Mouse (Mus musculus) lung, embryonic 15.5 days (tissue): ENCODE measurements at regions not wholly inside any gene's neighbourhood (a gene's known extent, or its start where the extent isn't known, plus 50 kb on each side); places are given as distances from the start of the nearest gene placed in this dataset.

Experiments used
- ATAC-seq: fragments of 200-750 bp; cut with Nextera tagmentation; 2 replicates; pipeline ENCODE4 v1.8.0; 2017; ENCODE audit warnings: moderate number of reproducible peaks, borderline replicate concordance; ENCODE audit not compliant: low FRiP score, low TSS enrichment; ENCODE audit errors: extremely low read depth
- H3K27ac ChIP-seq: fragments of 300-500 bp; sonication (generic); 2 replicates; pipeline ENCODE4 v1.5.1; 2015; ENCODE audit warnings: moderate library complexity, mild to moderate bottlenecking, inconsistent platforms
- H3K27me3 ChIP-seq: fragments of 300-500 bp; sonication (generic); 2 replicates; pipeline ENCODE4 v1.6.1; 2015; ENCODE audit warnings: inconsistent platforms
- H3K36me3 ChIP-seq: fragments of 300-500 bp; sonication (generic); 2 replicates; pipeline ENCODE4 v1.6.1; 2015; ENCODE audit warnings: inconsistent platforms
- H3K4me1 ChIP-seq: fragments of 300-500 bp; sonication (generic); 2 replicates; pipeline ENCODE4 v1.6.1; 2015; ENCODE audit warnings: inconsistent platforms
- H3K4me2 ChIP-seq: fragments of 300-500 bp; sonication (generic); 2 replicates; pipeline ENCODE4 v1.6.1; 2015; ENCODE audit warnings: inconsistent platforms, mild to moderate bottlenecking, moderate library complexity
- H3K4me3 ChIP-seq: fragments of 300-500 bp; sonication (generic); 2 replicates; pipeline ENCODE4 v1.5.1; 2015; ENCODE audit warnings: mild to moderate bottlenecking, inconsistent platforms
- H3K9ac ChIP-seq: fragments of 300-500 bp; sonication (generic); 2 replicates; pipeline ENCODE4 v1.6.1; 2015; ENCODE audit warnings: inconsistent platforms
- H3K9me3 ChIP-seq: fragments of 300-500 bp; sonication (generic); 2 replicates; pipeline ENCODE4 v1.6.1; 2016; ENCODE audit warnings: inconsistent platforms
- WGBS: fragments of 180-500 bp; shearing (Covaris S2); methylation state at CpG from one replicate; pipeline ENCODE4 v1.1.7; 2015; 5-methylcytosine and 5-hydroxymethylcytosine counted together

DNA sequence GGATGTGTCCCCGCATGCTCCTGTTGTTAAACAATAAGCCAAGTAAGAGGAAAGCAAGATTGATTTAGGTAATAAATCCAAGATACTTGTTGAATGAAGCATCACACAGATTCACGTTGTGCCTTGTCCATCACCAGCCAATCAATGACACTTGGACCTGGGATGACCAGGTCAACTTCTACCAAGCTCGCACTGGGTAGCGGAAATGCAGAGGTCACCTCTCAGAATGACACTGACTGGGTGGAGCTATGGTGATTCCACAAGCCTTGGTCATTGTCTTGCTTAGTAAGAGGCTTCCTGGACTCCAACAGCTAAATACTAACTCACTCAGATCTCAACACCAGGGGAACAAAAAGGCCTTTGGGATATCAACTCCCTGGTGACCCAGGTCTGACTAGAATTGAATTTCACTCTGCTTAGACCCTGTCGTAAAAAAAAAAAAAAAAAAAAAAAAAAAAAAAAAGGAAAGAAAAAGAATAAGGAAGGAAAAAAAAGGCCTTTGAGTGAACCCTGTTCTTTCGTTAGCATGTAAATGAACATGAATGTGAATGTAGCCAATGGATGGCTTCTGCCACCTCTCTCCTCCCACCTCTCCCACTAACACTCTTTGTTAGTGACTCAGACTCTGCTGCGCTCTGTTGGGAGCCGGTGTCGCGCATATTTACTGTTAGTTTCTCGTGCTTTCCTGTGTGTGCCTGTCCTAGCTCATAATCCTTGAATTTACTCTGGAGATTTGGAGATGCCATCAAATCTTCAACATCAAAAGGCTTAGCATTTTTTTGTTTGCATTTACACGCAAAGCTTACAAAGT, 66.4 kb upstream of the Skap2 start:
- Histone ChIP-seq H3K36me3 (no peaks in the 10 kb centered on the region), H3K9me3 (no peaks in the 10 kb centered on the region), H3K27ac (no peak overlapping the region), H3K9ac (no peak overlapping the region), H3K4me2 (peak overlapping the region; percentile 17; the same call in 1 of the 2 replicates), H3K4me3 (no peak overlapping the region), H3K4me1 (peaks cover 13% of the 10 kb centered on the region), H3K27me3 (peaks cover 3% of the 10 kb centered on the region; the same call in 1 of the 2 replicates)
- 34% methylated on average over 12 of the region's 12 CpGs for WGBS
- no peak for ATAC-seq

DNA sequence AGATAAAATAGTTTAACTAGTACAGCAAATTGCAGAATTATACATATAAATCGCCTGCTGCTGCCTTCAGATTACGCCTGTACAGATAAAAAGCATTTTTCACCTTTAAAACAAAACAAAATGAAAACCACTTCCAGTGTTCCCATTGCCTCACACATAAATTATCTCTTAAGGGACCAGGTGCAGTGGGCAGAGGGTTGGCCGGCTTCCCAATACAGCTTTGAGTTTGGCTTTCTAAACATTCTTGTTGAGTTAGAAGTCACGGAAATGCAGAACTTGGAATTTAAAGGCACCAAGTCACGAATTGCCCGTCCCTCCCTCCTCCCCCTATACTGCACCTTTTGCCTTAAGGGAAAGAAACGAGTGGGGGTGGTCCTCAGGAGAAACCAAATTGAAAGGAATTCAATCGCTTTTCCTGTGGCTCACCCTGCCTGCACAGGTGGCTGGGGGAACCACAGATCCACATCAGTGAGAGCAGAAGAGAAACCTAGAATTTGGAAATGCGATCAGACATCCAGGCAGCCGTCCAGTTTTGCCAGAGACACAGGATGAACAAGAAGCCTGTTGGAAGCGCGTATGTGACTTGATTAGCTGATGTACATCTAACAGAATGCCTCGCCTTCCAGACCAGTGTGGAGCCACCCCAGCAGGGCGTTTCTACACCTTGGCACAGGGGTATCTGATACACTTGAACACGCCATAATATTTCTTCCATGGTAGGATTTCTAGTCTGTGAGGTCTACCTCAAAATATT, 64.0 kb upstream of the Skap2 start:
- peaks cover 13% of the 10 kb centered on the region for H3K4me1 ChIP-seq
- H3K36me3 ChIP-seq, result no peaks in the 10 kb centered on the region
- no peaks in the 10 kb centered on the region for H3K27me3 ChIP-seq
- no peak overlapping the region for H3K9ac ChIP-seq
- no peak for ATAC-seq
- no peak overlapping the region for H3K4me3 ChIP-seq
- WGBS, result 40% methylated on average over 15 of the region's 15 CpGs
- H3K27ac ChIP-seq, result no peak overlapping the region
- H3K9me3 ChIP-seq, result no peaks in the 10 kb centered on the region
- H3K4me2 ChIP-seq, result peak overlapping the region; percentile 7; the same call in 1 of the 2 replicates

DNA sequence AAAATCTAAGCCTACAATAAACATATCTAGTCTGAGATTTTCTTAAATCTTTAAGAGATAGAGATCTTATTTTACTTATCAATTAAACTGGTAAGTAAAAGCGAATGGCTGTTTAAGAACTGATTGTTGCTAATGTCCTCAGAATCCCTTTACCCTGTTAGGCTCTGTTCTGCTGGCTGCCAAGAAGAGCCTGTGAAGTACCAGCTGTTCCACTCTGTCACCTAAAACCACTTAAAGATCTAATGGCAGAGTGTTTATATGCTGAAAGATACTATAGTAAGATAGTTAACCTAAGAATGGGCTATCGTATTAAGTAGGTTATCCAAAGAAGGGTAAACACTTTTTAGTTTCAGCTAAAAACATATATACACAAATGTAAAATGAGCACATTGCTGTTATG, 62.6 kb upstream of the Skap2 start:
- H3K9me3 ChIP-seq, result no peaks in the 10 kb centered on the region
- WGBS, result 65% methylated on average over 2 of the region's 2 CpGs
- no peak overlapping the region for H3K4me3 ChIP-seq
- H3K4me2 ChIP-seq, result no peak overlapping the region
- H3K9ac ChIP-seq, result no peak overlapping the region
- H3K36me3 ChIP-seq, result no peaks in the 10 kb centered on the region
- H3K27ac ChIP-seq, result no peak overlapping the region
- ATAC-seq, result no peak
- H3K4me1 ChIP-seq, result peaks cover 13% of the 10 kb centered on the region
- H3K27me3 ChIP-seq, result no peaks in the 10 kb centered on the region

DNA sequence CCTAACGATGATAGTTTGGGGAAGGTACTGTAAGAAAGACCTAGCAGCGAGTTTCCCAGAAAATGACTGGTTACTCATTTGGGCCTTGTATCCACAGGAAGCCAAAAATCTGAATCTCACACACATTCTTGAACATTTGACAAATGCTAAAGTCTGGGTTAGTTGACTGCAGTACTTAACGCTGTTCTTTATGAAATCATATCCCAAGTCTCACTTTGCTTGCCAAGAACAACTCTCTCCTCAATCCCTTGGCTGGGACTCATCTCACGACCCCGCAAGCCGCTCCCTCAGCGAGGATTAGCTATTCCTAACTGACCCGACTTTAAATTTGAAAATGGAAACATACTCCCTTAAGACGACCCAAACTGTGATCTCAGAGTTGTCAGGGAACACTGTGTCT, 54.8 kb upstream of the Skap2 start:
- Histone ChIP-seq H3K4me2 (no peak overlapping the region), H3K9ac (no peak overlapping the region), H3K4me1 (peaks cover 24% of the 10 kb centered on the region), H3K27ac (peak overlapping the region; percentile 11; the same call in 1 of the 2 replicates), H3K36me3 (no peaks in the 10 kb centered on the region), H3K9me3 (no peaks in the 10 kb centered on the region), H3K27me3 (no peaks in the 10 kb centered on the region), H3K4me3 (no peak overlapping the region)
- 52% methylated on average over 9 of the region's 9 CpGs for WGBS
- no peak for ATAC-seq

DNA sequence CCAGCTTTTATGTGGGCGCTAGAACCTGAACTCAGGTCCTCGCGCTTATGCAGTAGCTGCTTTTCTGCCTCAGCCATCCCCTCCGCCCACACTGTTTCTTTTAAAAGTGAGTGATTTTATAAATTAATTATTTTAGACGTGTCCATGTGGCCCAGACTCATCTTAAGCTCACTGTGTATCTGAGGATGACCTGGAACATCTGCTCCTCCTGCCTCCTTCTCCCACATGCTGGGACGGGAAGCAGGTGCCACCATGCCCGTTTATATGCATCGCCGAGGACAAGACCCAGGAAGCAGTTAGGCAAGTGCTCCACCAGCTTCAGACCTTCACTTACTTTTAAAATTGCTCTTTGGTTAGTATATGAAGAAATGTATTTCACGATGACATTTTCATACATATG, 53.3 kb upstream of the Skap2 start:
- H3K36me3 ChIP-seq, result no peaks in the 10 kb centered on the region
- no peak overlapping the region for H3K9ac ChIP-seq
- no peak overlapping the region for H3K4me2 ChIP-seq
- H3K4me1 ChIP-seq, result peaks cover 24% of the 10 kb centered on the region
- H3K4me3 ChIP-seq, result no peak overlapping the region
- WGBS, result 84% methylated on average over 10 of the region's 10 CpGs
- H3K27me3 ChIP-seq, result no peaks in the 10 kb centered on the region
- H3K27ac ChIP-seq, result no peak overlapping the region
- no peak for ATAC-seq
- H3K9me3 ChIP-seq, result no peaks in the 10 kb centered on the region

DNA sequence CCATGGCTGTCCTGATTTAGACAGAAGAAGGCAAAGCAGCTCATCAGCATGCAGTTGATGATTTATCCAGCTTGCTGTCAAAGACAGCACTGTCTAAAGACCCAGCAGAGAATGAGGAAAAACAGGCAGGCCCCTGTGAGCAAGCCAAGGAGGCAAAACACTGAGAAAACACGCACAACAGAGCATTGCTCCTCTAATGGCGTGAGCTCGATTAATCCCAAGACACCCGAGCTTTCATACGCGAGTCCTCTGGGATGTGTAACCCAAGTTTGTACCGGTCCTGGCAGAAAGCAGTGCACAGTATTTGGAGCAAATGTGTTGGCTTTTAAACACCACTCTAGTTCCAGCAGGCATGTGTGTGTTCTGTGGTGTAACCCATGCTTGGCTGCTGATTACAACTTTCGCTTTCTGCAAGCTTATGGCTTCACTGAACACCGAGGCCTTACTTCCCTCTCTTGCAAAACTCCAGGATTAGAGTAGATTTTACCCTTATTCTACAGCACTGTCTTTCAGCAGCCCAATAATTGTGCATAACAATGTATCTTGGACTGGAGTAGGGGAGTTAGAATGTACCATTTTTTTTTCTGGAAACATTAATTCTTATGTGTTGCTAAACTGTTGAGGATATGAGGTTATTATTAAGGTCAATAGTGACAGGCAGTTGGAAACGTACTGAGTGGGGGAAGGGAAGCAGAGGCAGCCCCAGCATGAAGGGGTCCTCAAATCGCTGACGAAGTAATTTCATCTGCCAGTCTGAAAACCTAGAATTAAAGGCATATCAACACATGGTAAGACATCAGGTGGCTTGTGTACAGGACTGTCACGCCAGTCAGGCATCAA, 52.0 kb upstream of the Skap2 start:
- H3K9me3 ChIP-seq, result no peaks in the 10 kb centered on the region
- H3K9ac ChIP-seq, result 0 out of 2 replicates have a peak overlapping the region, but pooled peaks have one; percentile 13
- ATAC-seq, result peak; percentile 86
- H3K36me3 ChIP-seq, result no peaks in the 10 kb centered on the region
- no peaks in the 10 kb centered on the region for H3K27me3 ChIP-seq
- H3K27ac ChIP-seq, result peak overlapping the region; percentile 86
- peak overlapping the region; percentile 36 for H3K4me2 ChIP-seq
- peaks cover 29% of the 10 kb centered on the region for H3K4me1 ChIP-seq
- 38% methylated on average over 13 of the region's 13 CpGs for WGBS
- H3K4me3 ChIP-seq, result 0 out of 2 replicates have a peak overlapping the region, but pooled peaks have one; percentile 3
